9 mouse cellular contexts compared by ENCODE assay signal in genomic region chr11:51582713-51583112, GRCm38 (mm10). TPM values are rescaled to one million over a fixed set of nuclear protein-coding genes. Genes with fewer than 3 reads are reported as not detected.
DNase-seq lines count a peak whose midpoint lies in the region; ATAC-seq and TF ChIP-seq lines count a peak whose summit lies in the region.
"Had no signal": no experiment of that assay in that cellular context is flagged by ENCODE, and none has a peak within 500 bp of the region (broad histone marks: within the 10 kb centered on the region; RNA-seq: fewer than 3 reads in every experiment).

No protein-coding gene starts in this region.

- H3K4me2 ChIP-seq in hindbrain, embryonic 11.5 days (replicated peaks; ENCODE audit: low read depth, low read length): no peak overlapping the region
- no peak overlapping the region for H3K4me2 ChIP-seq in hindbrain, embryonic 13.5 days
- no peak overlapping the region for H3K4me2 ChIP-seq in midbrain, embryonic 14.5 days (ENCODE audit: low read length)
- H3K4me2 ChIP-seq in stomach, postnatal 0 days (replicated peaks; ENCODE audit: low read depth): no peak overlapping the region
- H3K4me2 ChIP-seq: embryonic facial prominence, embryonic 13.5 days had no signal

- peaks cover 9% of the 10 kb centered on the region for H3K36me3 ChIP-seq in hindbrain, embryonic 11.5 days (ENCODE audit: control insufficient read depth, insufficient read depth, low read length)
- H3K36me3 ChIP-seq in hindbrain, embryonic 13.5 days: peaks cover 15% of the 10 kb centered on the region
- H3K36me3 ChIP-seq in MEL (ENCODE audit: control insufficient read depth in 1 of 2, insufficient read depth in 2 of 2, low read length in 2 of 2): peaks cover 5 to 6% of the 10 kb centered on the region in 2 experiments
- H3K36me3 ChIP-seq in midbrain, embryonic 14.5 days (ENCODE audit: control insufficient read depth, insufficient read depth, low read length): peaks cover 22% of the 10 kb centered on the region
- H3K36me3 ChIP-seq in stomach, postnatal 0 days (ENCODE audit: control insufficient read depth, insufficient read depth, low read length): 0 out of 2 replicates have a peak, but pooled peaks cover 3% of the 10 kb centered on the region

- H3K79me2 ChIP-seq in MEL (ENCODE audit: control insufficient read depth, insufficient read depth, low read length, poor library complexity): peaks cover 21% of the 10 kb centered on the region

- ATAC-seq in hindbrain, embryonic 11.5 days (ENCODE audit: low FRiP score): no peak
- no peak for ATAC-seq in hindbrain, embryonic 13.5 days (ENCODE audit: low FRiP score)
- ATAC-seq in midbrain, embryonic 14.5 days (ENCODE audit: low FRiP score, low TSS enrichment): no peak
- no peak for ATAC-seq in stomach, postnatal 0 days (ENCODE audit: low FRiP score, low TSS enrichment)

- H3K27me3 ChIP-seq in hindbrain, embryonic 11.5 days (ENCODE audit: control insufficient read depth, insufficient read depth, low read length): no peaks in the 10 kb centered on the region
- no peaks in the 10 kb centered on the region for H3K27me3 ChIP-seq in hindbrain, embryonic 13.5 days
- no peaks in the 10 kb centered on the region for H3K27me3 ChIP-seq in MEL (ENCODE audit: control insufficient read depth in 1 of 2, insufficient read depth in 2 of 2, low read length in 2 of 2)
- no peaks in the 10 kb centered on the region for H3K27me3 ChIP-seq in midbrain, embryonic 14.5 days (ENCODE audit: control insufficient read depth, insufficient read depth, low read length)
- H3K27me3 ChIP-seq in stomach, postnatal 0 days (ENCODE audit: control insufficient read depth, insufficient read depth, low read length): no peaks in the 10 kb centered on the region
- H3K27me3 ChIP-seq: embryonic facial prominence, embryonic 13.5 days had no signal

- TF ChIP-seq EP300 in MEL (IDR thresholded peaks at IDR 0.05; ENCODE audit: low read depth in 1 of 2, low read length in 2 of 2): no peak
- no peak for TF ChIP-seq EP300 in stomach, postnatal 0 days (optimal IDR thresholded peaks at IDR 0.05)

- TF ChIP-seq CTCF in MEL (IDR thresholded peaks at IDR 0.05 in 2 of 3, conservative IDR thresholded peaks at IDR 0.05 in 1 of 3; ENCODE audit: control insufficient read depth in 1 of 3, insufficient read depth in 1 of 3, low read depth in 2 of 3, low read length in 3 of 3, poor library complexity in 1 of 3, severe bottlenecking in 1 of 3): peak; percentile 62 to 93 (median 80); a peak in 5 of 6 replicates
- peak; percentile 78 for TF ChIP-seq CTCF in stomach, postnatal 0 days (IDR thresholded peaks at IDR 0.05; ENCODE audit: low read depth)

- TF ChIP-seq RAD21 in MEL (IDR thresholded peaks at IDR 0.05; ENCODE audit: low read depth, low read length): peak; percentile 84

- no peak overlapping the region for H3K9ac ChIP-seq in hindbrain, embryonic 11.5 days (ENCODE audit: low read depth, low read length)
- no peak overlapping the region for H3K9ac ChIP-seq in hindbrain, embryonic 13.5 days
- H3K9ac ChIP-seq in MEL (ENCODE audit: control insufficient read depth, low read depth, low read length, poor library complexity, severe bottlenecking): no peak overlapping the region
- no peak overlapping the region for H3K9ac ChIP-seq in midbrain, embryonic 14.5 days (replicated peaks; ENCODE audit: low read length)
- H3K9ac ChIP-seq in stomach, postnatal 0 days (ENCODE audit: low read length): no peak overlapping the region

- H3K4me1 ChIP-seq in hindbrain, embryonic 11.5 days (replicated peaks; ENCODE audit: control insufficient read depth, insufficient read depth, low read length): peaks cover 3% of the 10 kb centered on the region
- H3K4me1 ChIP-seq in hindbrain, embryonic 13.5 days (replicated peaks): peaks cover 31% of the 10 kb centered on the region
- H3K4me1 ChIP-seq in MEL (ENCODE audit: control insufficient read depth in 1 of 2, insufficient read depth in 2 of 2, low read length in 2 of 2): peaks cover 0 to 3% of the 10 kb centered on the region in 2 experiments; a peak in 2 of 4 replicates
- H3K4me1 ChIP-seq in midbrain, embryonic 14.5 days (ENCODE audit: control insufficient read depth, insufficient read depth, low read length): peaks cover 16% of the 10 kb centered on the region
- H3K4me1 ChIP-seq in stomach, postnatal 0 days (replicated peaks; ENCODE audit: control insufficient read depth, insufficient read depth): peaks cover 9% of the 10 kb centered on the region; the same call in 1 of the 2 replicates

- no peak overlapping the region for H3K4me3 ChIP-seq in hindbrain, embryonic 11.5 days (ENCODE audit: low read depth, low read length)
- H3K4me3 ChIP-seq in hindbrain, embryonic 13.5 days: no peak overlapping the region
- H3K4me3 ChIP-seq in MEL (ENCODE audit: control insufficient read depth in 1 of 2, insufficient read depth in 1 of 2, low read depth in 2 of 2, low read length in 2 of 2): no peak overlapping the region
- H3K4me3 ChIP-seq in midbrain, embryonic 14.5 days (replicated peaks; ENCODE audit: low read depth, low read length): no peak overlapping the region
- no peak overlapping the region for H3K4me3 ChIP-seq in stomach, postnatal 0 days (ENCODE audit: low read depth, low read length)
- H3K4me3 ChIP-seq: embryonic facial prominence, embryonic 13.5 days had no signal

- WGBS in hindbrain, embryonic 11.5 days: 24% methylated on average over 8 of the region's 8 CpGs
- 22% methylated on average over 8 of the region's 8 CpGs for WGBS in hindbrain, embryonic 13.5 days
- WGBS in midbrain, embryonic 14.5 days: 27% methylated on average over 8 of the region's 8 CpGs
- 33% methylated on average over 8 of the region's 8 CpGs for WGBS in stomach, postnatal 0 days

- DNase-seq in hindbrain, embryonic 11.5 days (ENCODE audit: low spot score): peak; percentile 85
- peak; percentile 83 for DNase-seq in MEL (ENCODE audit: low read depth, low spot score)
- peak; percentile 58 for DNase-seq in cerebellum, adult 8-10 months
- peak; percentile 47 to 66 for DNase-seq in gastrocnemius, postnatal 36 days
- DNase-seq in layer of hippocampus, postnatal 25 days (ENCODE audit: extremely low spot score in 1 of 2, low spot score in 1 of 2): peak; percentile 43 to 70
- peak; percentile 80 for DNase-seq in midbrain, embryonic 14.5 days
- peak; percentile 83 for DNase-seq in stomach, postnatal 0 days (ENCODE audit: low spot score)

- intact Hi-C loops in gastrocnemius, postnatal 36 days (cut with DNase I): no loop called here

- TF ChIP-seq POLR2A in MEL (IDR thresholded peaks at IDR 0.05; ENCODE audit: control insufficient read depth in 1 of 2, insufficient read depth in 1 of 2, low read depth in 1 of 2, low read length in 2 of 2, poor library complexity in 1 of 2): no peak

- H3K27ac ChIP-seq in hindbrain, embryonic 11.5 days (ENCODE audit: low read depth, low read length): no peak overlapping the region
- H3K27ac ChIP-seq in hindbrain, embryonic 13.5 days: no peak overlapping the region
- H3K27ac ChIP-seq in MEL (ENCODE audit: control insufficient read depth, low read depth, low read length): no peak overlapping the region
- no peak overlapping the region for H3K27ac ChIP-seq in midbrain, embryonic 14.5 days (replicated peaks; ENCODE audit: low read depth, low read length)
- peak overlapping the region; percentile 45; the same call in 1 of the 2 replicates for H3K27ac ChIP-seq in stomach, postnatal 0 days (replicated peaks)

- no peaks in the 10 kb centered on the region for H3K9me3 ChIP-seq in hindbrain, embryonic 11.5 days (ENCODE audit: control insufficient read depth, low read length)
- no peaks in the 10 kb centered on the region for H3K9me3 ChIP-seq in hindbrain, embryonic 13.5 days
- H3K9me3 ChIP-seq in MEL (replicated peaks; ENCODE audit: insufficient read depth, low read length): no peaks in the 10 kb centered on the region
- no peaks in the 10 kb centered on the region for H3K9me3 ChIP-seq in midbrain, embryonic 14.5 days (ENCODE audit: control insufficient read depth, low read length)
- no peaks in the 10 kb centered on the region for H3K9me3 ChIP-seq in stomach, postnatal 0 days (ENCODE audit: control insufficient read depth, low read length)
- H3K9me3 ChIP-seq: embryonic facial prominence, embryonic 13.5 days had no signal

RNA-seq across cellular contexts. Expression of gene Phykpl, which starts 1.8 kb away (rescaled TPM):
- 10.1 and 13.2 TPM in 2 replicates for polyA plus RNA-seq in hindbrain, embryonic 11.5 days (2014; fragmentation: Nextera tagmentation; extraction: Ambion mirVana)
- 10.5 and 11.0 TPM in 2 replicates for polyA plus RNA-seq in hindbrain, embryonic 13.5 days (2015; fragmentation: Nextera tagmentation; extraction: Ambion mirVana)
- total RNA-seq in MEL (2012; rRNA removed): 17.2 and 22.7 TPM in 2 replicates
- polyA plus RNA-seq in MEL (2012; ENCODE audit: insufficient read depth in 1 of 2, insufficient read length in 2 of 2, low read depth in 1 of 2, low replicate concordance in 2 of 2, missing spikeins in 1 of 2): 10 to 100 TPM in 1 of 2 experiments, not detected in 1; 23.0 TPM
- total RNA-seq in gastrocnemius, postnatal 36 days (2021): 10 to 100 TPM; 13.1 to 15.7 TPM
- 1 to 10 TPM; 5.6 to 8.1 TPM for total RNA-seq in layer of hippocampus, postnatal 25 days (2021)
- polyA plus RNA-seq in midbrain, embryonic 14.5 days (2014; fragmentation: Nextera tagmentation; extraction: Ambion mirVana): 8.7 and 12.5 TPM in 2 replicates
- 13.3 and 14.0 TPM in 2 replicates for polyA plus RNA-seq in stomach, postnatal 0 days (2015; fragmentation: Nextera tagmentation; extraction: Ambion mirVana)

RNA-seq across cellular contexts. Expression of gene Hnrnpab, which starts 23.9 kb away (rescaled TPM):
- 777 and 822 TPM in 2 replicates for polyA plus RNA-seq in hindbrain, embryonic 11.5 days (2014; fragmentation: Nextera tagmentation; extraction: Ambion mirVana)
- polyA plus RNA-seq in hindbrain, embryonic 13.5 days (2015; fragmentation: Nextera tagmentation; extraction: Ambion mirVana): 400 and 427 TPM in 2 replicates
- total RNA-seq in MEL (2012; rRNA removed): 894 and 908 TPM in 2 replicates
- 1,000 to 10,000 TPM in 1 of 2 experiments, 100 to 1,000 TPM in 1; 184 to 1,104 TPM for polyA plus RNA-seq in MEL (2012; ENCODE audit: insufficient read depth in 1 of 2, insufficient read length in 2 of 2, low read depth in 1 of 2, low replicate concordance in 2 of 2, missing spikeins in 1 of 2)
- total RNA-seq in gastrocnemius, postnatal 36 days (2021): 100 to 1,000 TPM in 1 of 2 experiments, 10 to 100 TPM in 1; 93.4 to 103 TPM
- 100 to 1,000 TPM; 154 to 161 TPM for total RNA-seq in layer of hippocampus, postnatal 25 days (2021)
- 489 and 530 TPM in 2 replicates for polyA plus RNA-seq in midbrain, embryonic 14.5 days (2014; fragmentation: Nextera tagmentation; extraction: Ambion mirVana)
- 204 and 215 TPM in 2 replicates for polyA plus RNA-seq in stomach, postnatal 0 days (2015; fragmentation: Nextera tagmentation; extraction: Ambion mirVana)

RNA-seq across cellular contexts. Expression of gene Nhp2, which starts 36.8 kb away (rescaled TPM):
- 154 and 156 TPM in 2 replicates for polyA plus RNA-seq in hindbrain, embryonic 11.5 days (2014; fragmentation: Nextera tagmentation; extraction: Ambion mirVana)
- polyA plus RNA-seq in hindbrain, embryonic 13.5 days (2015; fragmentation: Nextera tagmentation; extraction: Ambion mirVana): 99.6 and 108 TPM in 2 replicates
- 588 and 649 TPM in 2 replicates for total RNA-seq in MEL (2012; rRNA removed)
- polyA plus RNA-seq in MEL (2012; ENCODE audit: insufficient read depth in 1 of 2, insufficient read length in 2 of 2, low read depth in 1 of 2, low replicate concordance in 2 of 2, missing spikeins in 1 of 2): 1,000 to 10,000 TPM in 1 of 2 experiments, 100 to 1,000 TPM in 1; 739 to 6,489 TPM
- 10 to 100 TPM; 21.0 to 24.7 TPM for total RNA-seq in gastrocnemius, postnatal 36 days (2021)
- total RNA-seq in layer of hippocampus, postnatal 25 days (2021): 10 to 100 TPM; 46.7 to 48.7 TPM
- 107 and 115 TPM in 2 replicates for polyA plus RNA-seq in midbrain, embryonic 14.5 days (2014; fragmentation: Nextera tagmentation; extraction: Ambion mirVana)
- 134 and 144 TPM in 2 replicates for polyA plus RNA-seq in stomach, postnatal 0 days (2015; fragmentation: Nextera tagmentation; extraction: Ambion mirVana)

RNA-seq across cellular contexts. Expression of gene Rmnd5b, which starts 53.0 kb away (rescaled TPM):
- 42.5 and 43.7 TPM in 2 replicates for polyA plus RNA-seq in hindbrain, embryonic 11.5 days (2014; fragmentation: Nextera tagmentation; extraction: Ambion mirVana)
- 74.8 and 77.7 TPM in 2 replicates for polyA plus RNA-seq in hindbrain, embryonic 13.5 days (2015; fragmentation: Nextera tagmentation; extraction: Ambion mirVana)
- total RNA-seq in MEL (2012; rRNA removed): 52.5 and 55.1 TPM in 2 replicates
- polyA plus RNA-seq in MEL (2012; ENCODE audit: insufficient read depth in 1 of 2, insufficient read length in 2 of 2, low read depth in 1 of 2, low replicate concordance in 2 of 2, missing spikeins in 1 of 2): 10 to 100 TPM in 1 of 2 experiments, not detected in 1; 63.0 TPM
- total RNA-seq in gastrocnemius, postnatal 36 days (2021): 10 to 100 TPM in 1 of 2 experiments, 1 to 10 TPM in 1; 8.5 to 12.1 TPM
- 10 to 100 TPM; 62.3 to 65.9 TPM for total RNA-seq in layer of hippocampus, postnatal 25 days (2021)
- 79.2 and 87.7 TPM in 2 replicates for polyA plus RNA-seq in midbrain, embryonic 14.5 days (2014; fragmentation: Nextera tagmentation; extraction: Ambion mirVana)
- 34.6 and 35.3 TPM in 2 replicates for polyA plus RNA-seq in stomach, postnatal 0 days (2015; fragmentation: Nextera tagmentation; extraction: Ambion mirVana)
